Mouse (Mus musculus) frontal cortex, postnatal 14 days (tissue): ENCODE data around the gene Eya4.

Source experiments
- DNase-seq, 2 experiments: peaks; one replicate each; pipeline ENCODE4 v3.0.0; 2022; ENCODE audit warnings: low spot score in 2 of 2

Eya4 gene

GRCm38 (mm10) chr10:23156866-23157625, 193.5 kb downstream of the Eya4 start:
- DNase-seq = no peak

GRCm38 (mm10) chr10:23150401-23150800, 200.2 kb downstream of the Eya4 start:
- no peak for DNase-seq

- DNase-seq = no peak
Observed at GRCm38 (mm10) chr10:23144616-23145015, 206.0 kb downstream of the Eya4 start.

GRCm38 (mm10) chr10:23127947-23128346, 222.6 kb downstream of the Eya4 start:
- no peak for DNase-seq

- DNase-seq = no peak
Observed at GRCm38 (mm10) chr10:23127151-23127550, 223.4 kb downstream of the Eya4 start.

GRCm38 (mm10) chr10:23126529-23126928, 224.1 kb downstream of the Eya4 start:
- DNase-seq = no peak

GRCm38 (mm10) chr10:23120437-23120836, 230.1 kb downstream of the Eya4 start:
- DNase-seq = no peak

- peak; percentile 56 to 77 for DNase-seq
Observed at GRCm38 (mm10) chr10:23116786-23117410, 233.7 kb downstream of the Eya4 start.

- no peak for DNase-seq
Observed at GRCm38 (mm10) chr10:23116063-23116462, 234.5 kb downstream of the Eya4 start.

GRCm38 (mm10) chr10:23115321-23115720, 235.3 kb downstream of the Eya4 start:
- DNase-seq = no peak

- no peak for DNase-seq
Observed at GRCm38 (mm10) chr10:23108122-23108521, 242.5 kb downstream of the Eya4 start.

GRCm38 (mm10) chr10:23092517-23092916, 258.1 kb downstream of the Eya4 start:
- DNase-seq = no peak

- no peak for DNase-seq
Observed at GRCm38 (mm10) chr10:23091552-23091951, 259.0 kb downstream of the Eya4 start.

GRCm38 (mm10) chr10:23090323-23090722, 260.3 kb downstream of the Eya4 start:
- DNase-seq = no peak

GRCm38 (mm10) chr10:23089271-23089670, 261.3 kb downstream of the Eya4 start:
- no peak for DNase-seq

GRCm38 (mm10) chr10:23088764-23089163, 261.8 kb downstream of the Eya4 start:
- DNase-seq = no peak

- DNase-seq = peak; percentile 26 to 69
Observed at GRCm38 (mm10) chr10:23086352-23087215, 264.0 kb downstream of the Eya4 start.

- no peak for DNase-seq
Observed at GRCm38 (mm10) chr10:23081548-23081828, 269.1 kb downstream of the Eya4 start.

GRCm38 (mm10) chr10:23080749-23081547, 269.6 kb downstream of the Eya4 start:
- DNase-seq = peak; percentile 46 to 85

GRCm38 (mm10) chr10:23076691-23077385, 273.7 kb downstream of the Eya4 start:
- no peak for DNase-seq

GRCm38 (mm10) chr10:23073431-23073830, 277.2 kb downstream of the Eya4 start:
- DNase-seq = no peak
